Mouse (Mus musculus) liver (tissue): ENCODE measurements at regions not wholly inside any gene's neighbourhood (a gene's known extent, or its start where the extent isn't known, plus 50 kb on each side); places are given as distances from the start of the nearest gene placed in this dataset.

Source experiments
- DNase-seq: peaks from one replicate; pipeline ENCODE4 v3.0.0-alpha.2; 2020; ENCODE audit warnings: mixed read lengths

- peak; percentile 56 for DNase-seq
Measured at GRCm38 (mm10) chr11:20463173-20463681, 79.8 kb upstream of the Sertad2 start.

- peak; percentile 18 for DNase-seq
Measured at GRCm38 (mm10) chr11:20464564-20464963, 78.5 kb upstream of the Sertad2 start.

GRCm38 (mm10) chr11:20466591-20466990, 76.5 kb upstream of the Sertad2 start:
- DNase-seq, result no peak

DNA sequence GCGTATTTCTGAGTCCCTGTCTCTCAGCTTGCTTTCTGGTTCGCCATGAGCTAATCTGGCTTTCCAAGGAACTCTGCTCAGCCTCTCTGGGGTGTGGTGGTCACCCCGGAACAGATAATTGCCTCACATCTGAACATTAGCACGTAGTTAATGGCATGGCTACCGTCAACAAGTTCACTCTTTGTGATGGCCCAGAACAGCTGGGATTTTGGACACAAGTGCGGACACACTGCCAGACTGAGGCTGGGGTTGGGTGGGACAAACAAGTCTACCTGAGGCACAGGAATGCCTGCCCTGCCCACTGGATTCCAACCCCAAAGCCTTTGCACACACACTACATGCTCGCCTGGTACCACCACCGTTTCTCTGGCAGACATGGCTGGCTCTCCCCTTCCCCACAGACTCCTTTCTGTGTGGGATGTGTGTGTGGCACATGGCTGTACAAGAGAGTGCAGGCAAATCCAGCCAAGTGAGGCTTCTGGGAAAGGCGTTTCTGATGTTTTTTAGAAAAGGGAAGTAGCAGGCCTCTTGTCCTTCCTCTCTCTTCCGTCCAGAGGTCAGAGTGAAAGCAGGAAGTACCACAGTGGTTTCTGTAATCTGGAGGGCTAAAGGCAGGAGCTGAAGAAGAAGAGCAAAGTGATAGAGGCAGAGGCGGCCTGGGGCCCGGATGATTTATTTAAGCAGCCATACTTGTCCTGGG, 74.6 kb upstream of the Sertad2 start:
- no peak for DNase-seq

DNA sequence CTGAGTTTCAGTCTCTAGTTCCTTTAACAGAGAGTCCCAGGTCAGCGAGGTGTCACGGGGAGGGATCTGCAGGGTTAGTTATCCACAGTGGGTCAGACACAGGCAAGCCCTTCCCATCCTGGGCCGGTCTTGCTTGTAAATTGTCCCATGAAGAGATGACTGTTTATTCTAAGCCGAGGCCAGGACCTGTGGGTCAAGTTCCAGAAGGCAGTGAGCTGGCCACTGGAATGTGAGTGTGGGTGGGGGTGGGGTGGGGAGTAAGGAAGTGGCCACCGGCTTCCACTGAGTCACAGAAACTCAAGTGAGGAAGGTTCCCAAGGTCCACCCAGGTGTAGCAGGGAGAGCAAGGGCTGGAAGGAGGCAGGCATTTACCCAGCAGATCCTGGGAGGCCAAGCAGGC, 73.7 kb upstream of the Sertad2 start:
- DNase-seq, result peak; percentile 35

GRCm38 (mm10) chr11:20470396-20470795, 72.7 kb upstream of the Sertad2 start:
- no peak for DNase-seq

DNA sequence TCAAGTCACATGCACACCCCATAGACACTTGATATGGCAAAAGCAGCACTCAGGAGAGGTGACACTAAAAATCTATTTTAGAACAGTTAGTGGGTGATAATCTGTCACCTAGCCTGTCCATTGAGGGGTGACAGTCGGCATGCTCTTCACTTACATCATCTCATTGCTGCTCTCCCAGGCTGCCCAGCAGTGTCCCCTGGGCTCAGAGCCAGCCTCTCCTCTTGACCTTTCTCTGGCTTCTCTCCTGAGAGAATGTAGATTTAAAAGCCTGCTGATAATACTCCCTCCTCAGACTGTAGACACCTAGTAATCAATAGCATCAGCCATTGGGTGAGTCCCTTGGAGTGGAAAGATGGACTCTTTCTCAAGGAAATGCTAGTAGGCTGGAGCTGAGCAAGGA, 70.7 kb upstream of the Sertad2 start:
- no peak for DNase-seq

- DNase-seq, result no peak
Measured at GRCm38 (mm10) chr11:20475629-20476028, 67.4 kb upstream of the Sertad2 start.

- DNase-seq, result no peak
Measured at GRCm38 (mm10) chr11:20476494-20476893, 66.6 kb upstream of the Sertad2 start.

DNA sequence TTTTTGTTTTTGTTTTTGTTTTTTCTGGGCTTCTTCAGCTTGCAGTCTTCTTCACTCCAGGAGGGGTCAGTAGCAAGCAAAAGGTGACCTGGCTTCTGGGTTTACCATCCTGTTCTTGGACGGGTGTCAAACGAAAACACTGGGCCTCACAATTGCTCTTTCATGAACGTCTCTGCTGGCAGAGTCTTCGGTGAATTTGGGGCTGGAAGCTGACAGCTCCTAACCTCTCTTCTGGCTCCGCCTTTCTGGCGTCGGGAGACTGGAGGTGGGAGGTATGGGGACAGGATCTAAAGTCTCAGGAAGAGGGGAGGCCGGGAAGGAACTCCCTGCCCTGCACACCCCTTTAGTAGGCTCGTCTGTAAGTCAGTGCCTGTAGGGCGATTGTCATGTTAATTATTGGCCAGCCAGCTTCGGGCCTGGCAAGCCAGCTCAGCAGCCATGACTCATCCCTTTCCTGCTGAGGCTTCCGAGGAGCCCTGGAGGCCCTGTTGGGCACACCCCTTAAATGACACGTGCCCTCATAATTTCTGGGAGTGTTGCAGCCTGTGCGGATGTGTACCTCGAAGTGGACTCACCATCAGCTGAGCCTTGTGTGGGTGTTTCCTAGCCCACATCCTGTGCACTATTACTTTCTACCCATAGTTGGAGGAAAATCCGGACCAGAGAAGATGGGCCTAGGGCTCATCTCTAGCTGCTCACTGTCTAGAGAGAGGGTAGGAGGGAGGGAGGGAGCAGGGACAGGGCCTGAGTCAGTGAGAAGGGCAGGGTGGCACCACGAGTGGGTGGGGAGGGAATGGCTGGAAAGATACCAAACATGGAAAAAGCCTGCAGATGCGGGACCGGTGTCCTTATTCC, 65.6 kb upstream of the Sertad2 start:
- peak; percentile 68 for DNase-seq

GRCm38 (mm10) chr11:20480632-20481031, 62.4 kb upstream of the Sertad2 start:
- no peak for DNase-seq

GRCm38 (mm10) chr11:20485371-20485770, 57.7 kb upstream of the Sertad2 start:
- no peak for DNase-seq
